Mouse (Mus musculus): Measurements from ENCODE around the gene Alg14.

GRCm38 (mm10) chr3:121345643-121346000, 54.0 kb downstream of the Alg14 start:
- TF ChIP-seq CEBPB (IDR thresholded peaks at IDR 0.05; ENCODE audit: low read depth) (no peak), CTCF (IDR thresholded peaks at IDR 0.05; ENCODE audit: control insufficient read depth, insufficient read depth, insufficient read length) (no peak), USF1 (IDR thresholded peaks at IDR 0.05; ENCODE audit: low read depth) (no peak), MAX (IDR thresholded peaks at IDR 0.05) (no peak)

Data from C2C12 (cell line).